Mouse (Mus musculus) left cerebral cortex, postnatal 4 days (tissue): Measurements from ENCODE around the gene Thumpd2. TPM values are rescaled to one million over a fixed set of nuclear protein-coding genes. Genes with fewer than 3 reads are reported as not detected.

Experiments used
- DNase-seq: peaks from one replicate; pipeline ENCODE4 v3.0.0-alpha.2; 2022
- intact Hi-C: fragments of 180-260 bp; cut with DNase I; formaldehyde crosslinking; loops from one replicate; pipeline ENCODE4 v1.15.1; 2025
- total RNA-seq, 2 experiments: library from RNA; stranded (reverse); gene quantifications; 2 replicates each; pipeline ENCODE4 v1.2.3; 2021

Thumpd2 gene
- total RNA-seq, 2 experiments from 2014 or later = 4.2 to 4.8 TPM

- DNase-seq = no peak
- intact Hi-C loops = loop anchor here (10.0 kb wide), 1 partner anchor 355 kb away; no protein-coding TSS in a partner anchor
Measured at GRCm38 (mm10) chr17:80980096-80980495, 84.8 kb downstream of the Thumpd2 start.

- no peak for DNase-seq
- intact Hi-C loops = no loop called here
Measured at GRCm38 (mm10) chr17:80977245-80977644, 87.6 kb downstream of the Thumpd2 start.

Other genes with a start within 250 kb of the Thumpd2 start
- gene Tmem178, start 120.5 kb downstream of the Thumpd2 start, total RNA-seq = 10 to 100 TPM; 37.9 to 41.7 TPM